Mouse (Mus musculus) ovary, postnatal 36 days (tissue): Measurements from ENCODE around the gene Ermn.

Experiments used
- DNase-seq: peaks from one replicate; pipeline ENCODE4 v3.0.0; 2022; ENCODE audit warnings: low spot score, mixed read lengths

Ermn gene

DNA sequence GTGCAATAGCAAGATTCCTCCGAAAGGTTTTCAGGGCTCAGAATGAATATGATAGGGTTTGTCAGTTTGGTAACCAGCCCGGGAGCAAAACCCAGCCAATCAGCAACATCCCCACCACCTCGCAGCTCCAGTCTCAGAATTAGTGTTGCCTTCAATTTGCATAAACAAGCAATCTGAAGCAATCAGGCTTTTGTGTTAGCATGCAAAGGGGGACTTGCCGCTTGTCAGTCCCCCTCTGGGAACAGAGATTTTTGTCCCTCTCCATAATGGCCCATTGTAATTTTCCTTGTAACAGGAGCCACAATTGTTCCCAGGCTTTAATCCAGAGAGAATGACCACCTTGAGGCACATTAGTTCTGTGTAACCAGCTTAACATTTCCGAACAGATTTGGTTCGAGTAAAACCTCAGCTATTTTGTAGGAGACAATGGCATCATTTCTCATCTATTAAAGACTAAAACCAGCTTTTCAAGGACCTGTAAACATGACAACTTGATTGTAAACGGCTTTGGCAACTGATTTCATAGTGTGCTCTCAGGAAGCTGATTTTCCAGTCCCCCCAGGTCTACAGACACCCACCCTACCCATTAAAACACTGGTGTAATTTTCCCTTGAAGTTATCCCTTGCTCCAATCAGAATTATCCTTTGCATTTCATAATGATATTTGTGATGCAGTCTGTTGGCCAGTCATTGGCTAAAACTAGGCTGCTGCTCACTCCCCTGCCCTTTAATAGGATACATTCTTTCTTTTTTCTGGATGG lies at the start of gene Ermn:
Gene Ermn, minus strand, starts transcription at position 44 of the 761 bp plus-strand sequence.
- DNase-seq, result no peak

GRCm38 (mm10) chr2:58094818-58095217 lies 42.2 kb upstream of the Ermn start:
- DNase-seq, result no peak

DNA sequence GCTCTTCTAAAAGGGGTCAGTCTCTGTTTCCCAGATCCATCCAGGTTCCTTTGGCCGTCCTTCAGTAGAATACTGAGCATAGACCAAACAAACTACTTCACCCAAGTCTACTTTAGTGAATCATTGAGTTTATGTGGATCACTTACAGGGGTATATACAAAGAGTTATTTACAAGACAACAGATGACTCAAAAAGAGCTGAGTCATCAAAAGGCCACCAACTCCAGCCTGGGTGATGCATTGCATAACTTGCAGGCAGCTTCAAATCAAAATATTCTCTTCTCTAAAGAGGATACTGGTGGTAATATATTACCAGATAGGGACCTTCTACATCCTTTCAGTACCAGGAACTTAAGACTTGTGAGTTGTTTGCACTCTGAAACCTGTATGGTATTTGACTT lies 33.8 kb upstream of the Ermn start:
- no peak for DNase-seq

GRCm38 (mm10) chr2:58079849-58080248 lies 27.2 kb upstream of the Ermn start:
- no peak for DNase-seq

DNA sequence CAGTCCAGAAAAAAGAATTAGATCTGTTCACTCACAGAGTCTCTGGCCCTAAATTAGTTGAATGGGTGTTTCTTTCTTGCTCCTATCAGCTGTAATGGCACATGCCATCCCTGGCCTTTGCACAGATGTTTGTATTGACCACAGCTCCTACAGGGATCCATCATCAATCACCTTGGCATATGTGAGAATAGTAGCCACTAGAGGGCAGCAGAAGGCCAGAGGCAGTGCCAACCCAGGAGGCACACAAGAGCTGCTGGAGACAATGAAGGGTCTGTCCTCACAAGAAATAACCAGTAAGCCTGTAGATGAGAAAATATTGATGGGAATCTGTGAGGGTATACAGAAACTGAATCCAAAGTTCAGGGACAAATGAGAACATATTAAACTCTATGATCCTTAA lies 2.7 kb upstream of the Ermn start:
- DNase-seq, result peak; percentile 20

DNA sequence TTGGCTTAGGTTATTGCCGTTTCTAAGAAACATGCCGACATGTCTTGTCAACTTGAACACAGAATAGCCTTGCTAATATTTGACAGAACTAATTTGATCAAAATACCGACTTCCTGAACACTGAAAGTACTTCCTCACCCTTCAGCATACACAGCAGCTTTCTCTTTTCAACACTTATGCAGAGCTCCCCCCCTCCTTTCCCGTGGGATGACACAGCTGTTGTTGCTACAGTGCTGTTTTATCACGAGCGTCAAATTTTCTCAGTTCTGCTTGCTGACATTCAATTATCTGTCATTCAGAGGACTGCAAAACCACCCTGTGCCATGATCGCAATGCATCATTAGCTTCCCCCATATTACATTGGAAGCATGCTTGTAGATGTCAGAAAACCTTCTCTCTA lies 10.8 kb downstream of the Ermn start:
- no peak for DNase-seq

- DNase-seq, result no peak
These were observed 15.7 kb downstream of the Ermn start for GRCm38 (mm10) chr2:58036926-58037325.

DNA sequence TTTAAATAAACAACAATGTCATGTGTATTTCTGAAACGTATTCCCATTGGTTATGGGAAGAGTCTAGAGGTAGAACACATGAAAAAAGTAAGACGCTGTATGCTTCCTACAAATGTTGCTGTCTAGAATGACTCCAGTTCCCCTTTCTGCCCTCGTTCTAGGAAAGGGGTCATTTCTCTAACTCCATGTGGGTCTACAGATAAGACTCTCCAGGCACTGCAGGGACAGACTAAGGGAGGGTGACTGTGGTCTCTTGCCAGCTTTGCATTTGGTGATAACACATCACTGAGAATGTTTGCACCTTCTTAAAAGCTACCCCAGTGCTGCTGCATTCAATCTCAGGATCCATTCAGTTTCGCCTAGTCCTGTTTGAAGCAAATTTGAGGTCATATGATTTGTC lies 17.0 kb downstream of the Ermn start:
- no peak for DNase-seq

- no peak for DNase-seq
These were observed 21.2 kb downstream of the Ermn start for GRCm38 (mm10) chr2:58031431-58031830.

DNA sequence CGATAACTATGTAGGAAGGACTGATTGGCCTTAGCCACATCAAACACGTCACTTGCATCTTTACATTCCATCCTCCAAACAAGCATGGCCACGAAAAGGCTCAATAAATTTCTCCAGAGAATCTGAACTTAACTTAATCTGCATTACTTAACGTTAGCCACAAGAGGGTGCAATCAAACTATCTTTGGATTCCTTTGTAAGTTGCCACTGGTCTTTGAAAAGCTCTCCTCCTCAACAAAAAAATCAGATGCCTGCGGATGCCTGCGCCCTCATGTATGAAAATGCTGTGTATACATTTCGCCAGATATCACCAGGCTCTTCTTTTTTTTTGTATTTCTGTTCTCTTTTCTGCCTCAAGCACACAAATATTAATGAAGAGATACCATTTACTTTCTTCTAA lies 23.3 kb downstream of the Ermn start:
- DNase-seq, result no peak

DNA sequence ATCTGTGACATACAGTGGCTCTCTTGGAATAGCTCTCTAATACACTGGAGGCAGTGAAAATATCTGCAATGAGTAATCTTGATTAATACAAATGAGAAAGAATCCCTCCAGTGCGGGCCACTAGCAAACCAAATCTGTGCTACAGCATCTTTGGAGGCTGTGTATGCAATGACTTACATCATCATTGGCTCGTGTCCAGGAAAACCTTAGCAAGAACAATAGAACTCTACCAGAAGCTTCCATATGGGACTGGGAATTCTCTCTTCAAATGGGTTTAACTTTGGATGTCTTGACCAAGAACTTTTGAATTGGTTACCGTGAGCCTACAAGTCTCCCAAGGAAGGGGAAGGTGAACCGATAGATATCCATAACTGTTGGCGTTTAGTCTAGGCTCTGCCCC lies 25.9 kb downstream of the Ermn start:
- no peak for DNase-seq

DNA sequence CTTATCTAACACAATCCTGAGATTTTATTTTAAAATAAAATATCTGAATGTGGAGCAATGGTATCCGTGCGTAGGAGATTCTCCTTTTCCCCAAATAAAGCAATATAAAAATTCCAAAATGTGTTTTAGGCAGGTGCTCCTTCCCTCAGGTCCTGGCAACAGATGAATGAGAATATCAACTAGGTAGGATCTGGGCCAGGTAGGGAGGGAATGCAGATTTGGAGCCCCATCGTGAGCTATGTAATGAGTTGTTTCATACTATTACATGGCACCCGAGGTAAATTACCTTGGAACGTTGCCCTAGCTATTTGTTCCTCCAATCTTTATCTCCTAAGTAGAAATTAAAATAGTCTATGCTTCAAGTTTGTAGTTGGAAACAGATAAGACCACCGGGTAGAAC lies 29.1 kb downstream of the Ermn start:
- no peak for DNase-seq

DNA sequence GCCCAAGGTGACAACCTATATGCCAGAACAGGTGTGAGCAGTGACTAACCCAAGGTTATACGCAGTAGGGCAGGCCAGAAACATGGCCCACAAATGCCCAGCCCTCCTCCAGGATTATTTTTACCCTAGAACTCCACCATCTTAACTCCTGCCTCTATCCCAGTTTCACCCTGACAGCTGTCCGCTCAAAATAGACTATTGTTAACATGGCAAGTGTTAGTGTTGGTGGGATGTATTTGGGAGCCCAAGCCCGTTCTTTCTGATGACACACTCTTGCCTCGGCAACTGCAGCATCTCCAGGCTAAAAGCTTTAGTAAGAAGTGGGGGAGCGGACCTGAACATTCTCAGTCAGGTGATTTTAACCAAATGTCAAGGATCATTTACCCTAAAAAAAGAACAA lies 45.6 kb downstream of the Ermn start:
- DNase-seq, result no peak

DNA sequence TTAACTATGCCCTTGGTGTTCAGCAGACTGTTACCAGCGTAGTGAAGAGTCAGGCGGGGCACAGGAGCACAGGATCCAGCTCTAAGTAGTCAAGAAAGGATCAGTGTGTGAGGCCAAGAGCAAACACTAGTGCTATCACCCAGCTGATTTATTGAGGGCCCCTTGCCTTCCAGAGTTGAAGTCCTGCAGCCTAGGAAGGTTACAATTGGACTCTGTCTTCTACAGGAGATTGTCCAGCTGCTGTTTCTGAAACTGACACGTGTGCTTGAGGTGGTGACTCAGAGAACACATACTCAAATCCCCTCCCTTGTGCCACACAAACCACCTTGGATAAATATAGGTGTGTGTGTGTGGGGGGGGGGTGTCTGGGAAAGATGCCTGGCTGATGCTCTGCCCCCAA lies 51.2 kb downstream of the Ermn start:
- DNase-seq, result no peak

- no peak for DNase-seq
These were observed 54.8 kb downstream of the Ermn start, which contains the start of gene Galnt5 for GRCm38 (mm10) chr2:57997752-57998430. Galnt5 (plus strand) TSS chr2:57997884.
